Mouse (Mus musculus): Measurements from ENCODE around the gene Prpf8.

GRCm38 (mm10) chr11:75526943-75527342 is 40.3 kb downstream of the Prpf8 start:
- TF ChIP-seq POLR2A (IDR thresholded peaks at IDR 0.05; ENCODE audit: control insufficient read depth, extremely low read depth, insufficient read depth, low read length, poor library complexity) (no peak), CTCF (IDR thresholded peaks at IDR 0.05; ENCODE audit: borderline replicate concordance, control insufficient read depth, extremely low read depth, insufficient read depth, low read length, poor library complexity) (no peak)

Data from thymus, adult 2 months (tissue).